Mouse (Mus musculus) right cerebral cortex, adult 2 months (tissue): ENCODE measurements around the gene Ywhab.

Source experiments
- DNase-seq, 2 experiments: peaks; one replicate each; pipeline ENCODE4 v3.0.0; 2021 to 2022; ENCODE audit warnings: low spot score in 2 of 2

Ywhab gene

GRCm38 (mm10) chr2:164009227-164009626, 14.5 kb downstream of the Ywhab start:
- DNase-seq: no peak

- DNase-seq: no peak
Observed at GRCm38 (mm10) chr2:164010496-164010895, 15.7 kb downstream of the Ywhab start.

GRCm38 (mm10) chr2:164010944-164011343, 16.2 kb downstream of the Ywhab start:
- no peak for DNase-seq

DNA sequence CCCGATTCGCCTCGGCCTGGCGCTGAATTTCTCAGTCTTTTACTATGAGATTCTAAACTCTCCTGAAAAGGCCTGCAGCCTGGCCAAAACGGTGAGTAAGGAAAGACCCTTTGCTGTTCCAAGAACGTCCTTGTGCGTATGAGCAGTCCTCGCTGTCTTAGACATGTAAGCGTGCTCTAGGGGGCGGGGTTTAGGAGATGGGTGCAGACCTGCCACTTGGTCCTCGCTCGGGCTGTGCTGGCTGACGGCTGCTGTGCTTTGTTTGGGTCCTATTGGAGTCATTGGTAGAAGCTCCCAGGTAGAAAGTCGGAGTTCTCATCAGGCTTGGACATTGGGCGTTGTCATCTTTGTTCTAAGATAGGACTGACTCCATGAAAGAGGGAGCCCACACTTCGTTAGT, 20.5 kb downstream of the Ywhab start:
- no peak for DNase-seq

GRCm38 (mm10) chr2:164018910-164019309, 24.1 kb downstream of the Ywhab start:
- DNase-seq: no peak

GRCm38 (mm10) chr2:164019943-164020342, 25.2 kb downstream of the Ywhab start:
- no peak for DNase-seq

DNA sequence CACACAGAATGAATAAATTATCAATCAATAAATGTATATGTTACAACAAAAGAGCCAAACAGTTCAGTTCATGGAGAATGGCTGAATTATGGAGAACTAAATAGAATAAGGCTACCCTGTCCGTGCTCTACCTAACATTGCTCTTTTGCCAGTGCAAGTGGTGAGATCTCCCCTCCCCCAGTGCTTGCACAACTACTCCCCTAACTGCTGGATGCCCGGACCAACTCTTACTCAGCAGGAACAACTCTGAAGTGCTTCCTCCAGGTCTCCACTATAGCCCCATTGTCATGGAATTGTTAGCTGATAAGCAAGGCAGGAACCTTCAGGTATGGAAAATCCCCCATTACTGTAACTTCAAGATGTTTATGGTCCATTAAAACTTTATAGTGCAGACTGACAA, 27.3 kb downstream of the Ywhab start:
- no peak for DNase-seq

- DNase-seq: no peak
Observed at GRCm38 (mm10) chr2:164025150-164025549, 30.4 kb downstream of the Ywhab start, which contains the start of gene Pabpc1l. Gene Pabpc1l (plus strand): TSS chr2:164025450.

DNA sequence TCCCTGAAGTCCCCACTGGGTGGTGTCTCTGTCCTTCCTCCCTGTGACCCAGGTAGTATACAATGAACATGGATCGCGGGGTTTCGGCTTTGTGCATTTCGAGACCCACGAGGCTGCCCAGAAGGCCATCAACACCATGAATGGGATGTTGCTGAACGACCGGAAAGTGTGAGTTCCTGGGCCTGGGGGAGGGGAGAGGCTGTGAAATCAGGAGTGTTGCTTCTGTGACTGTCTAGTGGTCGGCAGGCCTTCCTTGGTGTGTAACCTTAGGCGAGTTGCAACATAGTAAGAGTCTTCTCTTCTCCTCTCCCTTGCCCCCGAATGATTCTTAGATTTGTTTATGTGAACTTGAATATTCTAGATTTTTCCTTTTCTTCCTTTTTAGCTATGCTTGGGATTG, 36.4 kb downstream of the Ywhab start:
- DNase-seq: no peak

GRCm38 (mm10) chr2:164032973-164033372, 38.2 kb downstream of the Ywhab start:
- DNase-seq: no peak

- no peak for DNase-seq
Observed at GRCm38 (mm10) chr2:164036520-164037019, 41.8 kb downstream of the Ywhab start.

GRCm38 (mm10) chr2:164038407-164039028, 43.8 kb downstream of the Ywhab start:
- DNase-seq: no peak

DNA sequence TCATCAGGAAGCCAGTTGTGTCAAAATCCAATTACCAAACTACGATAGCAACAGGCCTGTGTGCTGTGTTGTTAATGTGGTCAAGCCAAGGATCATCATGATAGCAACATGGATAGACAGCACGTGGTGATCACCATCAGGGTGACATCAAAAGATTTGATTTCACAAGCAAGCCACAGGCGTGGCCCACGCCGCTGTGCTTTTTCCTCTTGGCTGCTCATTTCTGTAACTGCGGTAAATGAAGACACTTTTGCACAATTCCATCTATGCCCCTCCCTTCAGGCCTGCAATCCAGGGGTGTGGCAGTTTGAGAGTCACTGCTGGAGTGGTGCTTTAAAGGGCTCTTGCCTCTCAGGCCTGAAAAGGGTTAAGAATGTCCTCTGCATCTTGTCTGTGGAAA, 46.2 kb downstream of the Ywhab start:
- no peak for DNase-seq

GRCm38 (mm10) chr2:164041523-164041922, 46.8 kb downstream of the Ywhab start:
- DNase-seq: no peak

GRCm38 (mm10) chr2:164047197-164047690, 52.5 kb downstream of the Ywhab start:
- no peak for DNase-seq

DNA sequence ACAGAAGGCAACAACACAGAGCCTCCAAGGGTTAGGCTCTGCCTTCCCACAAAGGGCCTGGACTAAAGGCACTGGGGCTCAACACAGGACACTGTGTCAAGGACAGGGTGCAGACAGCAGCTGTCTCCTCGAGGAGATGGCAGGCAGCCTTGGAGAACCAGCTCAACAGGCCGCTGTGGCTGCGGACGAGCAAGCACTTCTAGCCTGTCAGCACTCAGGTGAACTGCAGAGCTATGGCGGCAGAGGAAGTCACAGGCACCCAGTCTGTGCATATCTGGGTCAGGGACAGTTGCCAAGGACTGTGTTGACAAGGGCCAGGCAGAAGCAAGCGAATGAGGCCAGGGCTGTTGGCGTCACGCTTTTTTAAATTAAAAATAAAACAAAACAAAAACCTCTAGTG, 59.0 kb downstream of the Ywhab start:
- DNase-seq: no peak

GRCm38 (mm10) chr2:164054671-164055070, 59.9 kb downstream of the Ywhab start:
- DNase-seq: no peak

DNA sequence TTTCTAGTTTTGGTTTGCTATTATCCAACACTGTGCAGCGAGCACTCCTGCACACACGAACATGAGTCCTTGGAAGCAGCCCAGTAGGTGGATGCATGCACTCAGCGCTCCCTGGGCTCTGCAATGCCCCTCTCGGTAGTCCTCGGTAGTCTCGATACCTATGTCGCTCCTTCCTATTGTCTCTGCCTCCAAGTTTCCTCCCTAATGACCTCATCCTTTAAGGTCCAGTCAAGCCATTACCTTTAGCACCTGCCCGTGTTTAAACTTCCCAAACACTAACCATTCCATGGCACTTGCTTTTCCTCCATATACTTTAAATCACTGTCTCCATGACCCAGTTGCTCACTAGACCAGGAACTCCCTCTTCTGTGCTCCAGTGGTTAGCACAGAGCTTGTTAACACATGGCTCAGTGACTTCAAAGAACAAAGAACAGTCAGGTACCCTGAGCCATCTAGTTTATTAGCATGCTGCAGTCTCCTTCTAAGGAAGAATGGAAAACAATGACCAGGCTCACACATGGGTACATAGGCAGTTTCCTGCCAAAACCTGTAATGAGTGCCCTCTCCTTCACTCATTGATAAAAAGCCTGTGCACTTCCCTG, 65.0 kb downstream of the Ywhab start:
- no peak for DNase-seq
